Mouse (Mus musculus): ENCODE measurements around the gene Gm7879. TPM values are rescaled to one million over a fixed set of nuclear protein-coding genes. Genes with fewer than 3 reads are reported as not detected.

The Gm7879 gene
- polyA plus RNA-seq, 1 experiment from 2014 or later, result not detected

DNA sequence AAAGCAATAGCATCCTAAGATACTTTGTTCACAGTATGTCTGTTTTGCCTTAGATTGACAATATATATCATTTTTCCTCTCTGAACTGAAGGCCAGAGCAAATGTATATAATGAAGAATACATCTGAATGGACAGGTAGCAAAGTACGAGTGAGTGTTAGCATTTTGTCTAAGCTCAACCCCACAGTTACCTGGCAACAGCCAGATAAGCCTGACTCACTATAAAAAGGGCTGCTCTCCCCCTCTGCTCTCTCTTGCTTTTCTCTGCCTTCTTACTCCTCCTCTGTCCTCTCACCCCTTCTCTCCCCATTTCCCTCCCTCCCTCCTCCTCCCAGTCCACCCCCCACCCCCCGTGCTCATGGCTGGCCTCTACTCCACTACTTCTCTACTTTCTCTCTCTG, 20.3 kb downstream of the Gm7879 start:
- Histone ChIP-seq H3K27me3 (replicated peaks; ENCODE audit: control insufficient read depth, insufficient read depth, low read length) (no peaks in the 10 kb centered on the region), H3K9me3 (ENCODE audit: control insufficient read depth, low read length) (no peaks in the 10 kb centered on the region), H3K4me3 (ENCODE audit: low read length) (no peak overlapping the region), H3K36me3 (ENCODE audit: control insufficient read depth, insufficient read depth, low read length) (no peaks in the 10 kb centered on the region), H3K9ac (ENCODE audit: low read depth, low read length) (no peak overlapping the region), H3K4me1 (ENCODE audit: control insufficient read depth, insufficient read depth, low read length) (no peaks in the 10 kb centered on the region), H3K4me2 (ENCODE audit: low read depth, low read length) (no peak overlapping the region), H3K27ac (ENCODE audit: low read length) (no peak overlapping the region)
- WGBS, result 24% methylated on average over 2 of the region's 2 CpGs
- ATAC-seq, result peak; percentile 60

DNA sequence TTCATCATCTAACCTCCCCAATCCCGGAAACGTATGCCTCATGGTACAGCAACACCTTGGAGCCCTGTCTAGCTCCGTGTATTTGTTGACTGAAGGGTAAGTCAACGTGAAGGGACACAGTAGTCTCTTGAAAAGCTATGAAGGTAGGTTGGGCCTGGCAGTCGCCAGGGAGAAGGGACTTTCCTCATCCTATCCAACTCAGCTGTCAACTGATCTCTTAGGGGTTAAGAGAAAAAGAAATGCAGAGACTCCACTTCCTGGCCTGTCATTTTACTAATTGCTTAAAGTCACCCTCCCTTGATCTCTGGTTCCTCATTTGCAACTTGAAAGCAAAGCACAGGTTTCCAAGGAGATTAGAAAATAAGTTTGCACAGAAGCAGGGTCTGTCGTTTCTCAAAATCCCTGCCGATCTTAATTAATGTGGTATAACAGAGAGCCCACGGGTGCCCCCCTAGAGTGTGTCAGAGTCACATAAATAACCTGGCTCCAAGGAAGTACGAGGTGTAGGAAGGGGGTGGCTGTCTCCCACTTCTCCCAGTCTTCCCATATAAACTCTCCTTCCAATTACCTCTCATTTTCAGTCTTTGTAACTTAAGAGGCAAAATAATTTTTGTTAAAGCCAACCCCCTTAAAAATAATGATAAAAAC, 34.5 kb downstream of the Gm7879 start:
- WGBS, result 25% methylated on average over 9 of the region's 9 CpGs
- Histone ChIP-seq H3K9me3 (ENCODE audit: control insufficient read depth, low read length) (no peaks in the 10 kb centered on the region), H3K27ac (ENCODE audit: low read length) (peak overlapping the region; percentile 87), H3K36me3 (ENCODE audit: control insufficient read depth, insufficient read depth, low read length) (no peaks in the 10 kb centered on the region), H3K27me3 (replicated peaks; ENCODE audit: control insufficient read depth, insufficient read depth, low read length) (no peaks in the 10 kb centered on the region), H3K4me1 (ENCODE audit: control insufficient read depth, insufficient read depth, low read length) (peaks cover 11% of the 10 kb centered on the region; the same call in 1 of the 2 replicates), H3K4me3 (ENCODE audit: low read length) (no peak overlapping the region), H3K4me2 (ENCODE audit: low read depth, low read length) (peak overlapping the region; percentile 48), H3K9ac (ENCODE audit: low read depth, low read length) (no peak overlapping the region)
- ATAC-seq, result peak; percentile 24

DNA sequence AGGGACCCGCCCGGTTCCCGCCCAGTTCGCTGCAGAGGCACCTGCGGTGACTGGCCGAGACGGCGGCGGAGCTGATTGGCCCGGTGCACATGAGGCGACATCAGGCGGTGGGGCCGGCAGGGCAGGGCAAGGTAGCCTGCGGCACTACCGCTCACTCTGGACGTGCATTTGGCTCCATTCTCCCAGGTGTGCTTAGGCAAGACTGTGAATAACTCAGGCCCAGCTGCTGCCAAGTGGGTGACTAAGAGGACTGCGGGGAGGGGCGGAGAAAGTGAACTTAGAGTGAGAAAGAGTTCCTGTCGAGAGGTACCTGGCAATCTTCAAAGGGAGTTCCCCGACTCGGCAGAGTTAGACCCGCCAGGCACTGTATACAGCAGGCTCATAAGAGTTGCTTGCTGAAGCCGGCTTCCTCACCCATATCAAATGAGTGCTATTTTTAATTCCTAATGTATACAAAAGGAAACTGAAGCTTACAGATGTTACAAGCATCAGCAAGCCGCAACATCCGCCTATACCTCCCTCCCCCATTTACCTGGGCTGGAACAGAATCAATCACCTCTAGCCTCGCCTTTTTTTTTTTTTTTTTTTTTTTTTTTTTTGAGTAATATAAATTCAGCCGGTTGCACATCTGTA, 35.3 kb downstream of the Gm7879 start:
- WGBS, result under 1% methylated on average over 27 of the region's 27 CpGs
- Histone ChIP-seq H3K9me3 (ENCODE audit: control insufficient read depth, low read length) (no peaks in the 10 kb centered on the region), H3K4me3 (ENCODE audit: low read length) (peak overlapping the region; percentile 29), H3K4me2 (ENCODE audit: low read depth, low read length) (peak overlapping the region; percentile 48), H3K27ac (ENCODE audit: low read length) (peak overlapping the region; percentile 87), H3K4me1 (ENCODE audit: control insufficient read depth, insufficient read depth, low read length) (peaks cover 11% of the 10 kb centered on the region; the same call in 1 of the 2 replicates), H3K27me3 (replicated peaks; ENCODE audit: control insufficient read depth, insufficient read depth, low read length) (no peaks in the 10 kb centered on the region), H3K9ac (ENCODE audit: low read depth, low read length) (peak overlapping the region; percentile 50), H3K36me3 (ENCODE audit: control insufficient read depth, insufficient read depth, low read length) (no peaks in the 10 kb centered on the region)
- ATAC-seq, result peak; percentile 98

DNA sequence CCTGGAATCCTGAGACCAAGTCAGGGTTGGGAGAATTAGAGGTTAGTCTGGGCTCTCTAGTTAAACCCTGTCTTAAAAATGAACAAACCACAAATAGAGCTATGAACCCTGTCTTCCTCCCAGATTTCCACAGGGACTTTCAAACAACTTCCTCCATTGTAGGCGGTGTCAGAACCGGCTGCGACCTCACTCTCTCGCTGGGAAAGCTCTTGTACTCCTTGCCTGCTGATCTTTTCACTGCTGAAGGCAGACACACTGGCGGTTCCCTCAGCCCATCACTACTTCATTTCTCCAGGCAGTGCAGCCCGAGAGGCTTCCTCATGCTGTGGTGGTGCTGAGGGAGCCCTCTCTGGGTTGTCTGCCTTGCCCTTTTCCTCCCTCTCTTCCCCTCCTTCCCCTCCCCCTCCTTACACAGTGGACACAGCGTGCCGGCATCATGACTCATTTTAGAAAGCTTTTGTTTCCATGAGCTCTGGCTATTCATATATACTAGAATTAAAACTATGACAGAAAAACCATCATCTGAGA, 35.9 kb downstream of the Gm7879 start:
- no peaks in the 10 kb centered on the region for H3K9me3 ChIP-seq (ENCODE audit: control insufficient read depth, low read length)
- no peaks in the 10 kb centered on the region for H3K36me3 ChIP-seq (ENCODE audit: control insufficient read depth, insufficient read depth, low read length)
- H3K9ac ChIP-seq (ENCODE audit: low read depth, low read length), result peak overlapping the region; percentile 50
- peak; percentile 32 for ATAC-seq
- H3K27ac ChIP-seq (ENCODE audit: low read length), result peak overlapping the region; percentile 87
- H3K4me2 ChIP-seq (ENCODE audit: low read depth, low read length), result peak overlapping the region; percentile 48
- peak overlapping the region; percentile 29 for H3K4me3 ChIP-seq (ENCODE audit: low read length)
- H3K27me3 ChIP-seq (replicated peaks; ENCODE audit: control insufficient read depth, insufficient read depth, low read length), result no peaks in the 10 kb centered on the region
- WGBS, result 2% methylated on average over 8 of the region's 8 CpGs
- H3K4me1 ChIP-seq (ENCODE audit: control insufficient read depth, insufficient read depth, low read length), result peaks cover 11% of the 10 kb centered on the region; the same call in 1 of the 2 replicates

DNA sequence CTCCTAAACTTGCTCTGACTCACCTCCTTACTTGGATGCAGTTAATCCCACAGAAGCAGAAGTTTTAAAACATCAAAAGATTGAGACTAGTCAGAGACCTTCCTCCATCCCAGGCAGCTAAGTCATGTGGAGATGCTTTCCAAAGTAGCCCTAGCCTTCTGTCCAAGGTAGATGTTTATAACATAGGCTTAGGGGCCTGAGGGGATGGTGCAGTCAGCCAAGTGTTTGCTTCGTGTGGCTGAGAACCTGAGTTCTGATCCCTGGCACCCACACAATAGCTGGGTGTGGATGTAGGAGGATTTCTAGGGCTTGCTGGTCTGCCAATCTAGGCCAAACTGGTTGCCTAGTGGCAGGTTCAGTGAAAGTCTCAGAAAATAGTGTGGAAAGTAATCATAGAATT, 40.3 kb downstream of the Gm7879 start:
- WGBS, result 58% methylated on average over 1 of the region's 1 CpGs
- Histone ChIP-seq H3K4me1 (ENCODE audit: control insufficient read depth, insufficient read depth, low read length) (peaks cover 3% of the 10 kb centered on the region; the same call in 1 of the 2 replicates), H3K4me3 (ENCODE audit: low read length) (no peak overlapping the region), H3K27ac (ENCODE audit: low read length) (no peak overlapping the region), H3K9ac (ENCODE audit: low read depth, low read length) (no peak overlapping the region), H3K27me3 (replicated peaks; ENCODE audit: control insufficient read depth, insufficient read depth, low read length) (no peaks in the 10 kb centered on the region), H3K4me2 (ENCODE audit: low read depth, low read length) (no peak overlapping the region), H3K9me3 (ENCODE audit: control insufficient read depth, low read length) (no peaks in the 10 kb centered on the region), H3K36me3 (ENCODE audit: control insufficient read depth, insufficient read depth, low read length) (no peaks in the 10 kb centered on the region)
- ATAC-seq, result no peak

DNA sequence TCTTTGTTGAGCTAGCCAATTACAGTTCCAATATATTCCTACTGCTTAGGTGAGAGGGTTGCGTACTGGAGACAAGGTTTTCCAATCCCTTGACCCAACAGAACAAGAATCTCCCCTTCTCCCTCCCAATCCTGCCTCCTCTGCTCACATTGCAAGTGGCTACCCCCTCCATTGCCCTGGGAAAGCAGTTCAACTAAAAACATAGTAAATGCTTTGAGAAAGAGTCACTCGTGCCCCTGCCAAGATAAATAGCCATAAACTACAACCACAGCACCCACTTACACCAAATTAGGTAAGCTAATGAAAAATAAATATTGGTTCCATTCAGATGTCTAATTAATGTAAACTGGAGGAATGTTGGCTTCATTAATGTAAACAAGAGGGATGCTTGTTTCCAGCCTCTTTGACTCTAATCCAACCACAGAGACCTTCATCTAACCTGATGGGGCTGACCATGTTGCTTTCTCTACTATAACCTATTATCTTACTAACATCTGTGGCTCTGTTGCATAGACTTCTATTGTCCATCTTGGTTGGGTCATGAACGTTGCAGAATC, 47.0 kb downstream of the Gm7879 start:
- H3K36me3 ChIP-seq (ENCODE audit: control insufficient read depth, insufficient read depth, low read length), result no peaks in the 10 kb centered on the region
- no peak overlapping the region for H3K27ac ChIP-seq (ENCODE audit: low read length)
- no peak overlapping the region for H3K9ac ChIP-seq (ENCODE audit: low read depth, low read length)
- no peak overlapping the region for H3K4me3 ChIP-seq (ENCODE audit: low read length)
- no peak for ATAC-seq
- no peaks in the 10 kb centered on the region for H3K27me3 ChIP-seq (replicated peaks; ENCODE audit: control insufficient read depth, insufficient read depth, low read length)
- no peak overlapping the region for H3K4me2 ChIP-seq (ENCODE audit: low read depth, low read length)
- H3K4me1 ChIP-seq (ENCODE audit: control insufficient read depth, insufficient read depth, low read length), result no peaks in the 10 kb centered on the region
- no peaks in the 10 kb centered on the region for H3K9me3 ChIP-seq (ENCODE audit: control insufficient read depth, low read length)
- 81% methylated on average over 3 of the region's 3 CpGs for WGBS

DNA sequence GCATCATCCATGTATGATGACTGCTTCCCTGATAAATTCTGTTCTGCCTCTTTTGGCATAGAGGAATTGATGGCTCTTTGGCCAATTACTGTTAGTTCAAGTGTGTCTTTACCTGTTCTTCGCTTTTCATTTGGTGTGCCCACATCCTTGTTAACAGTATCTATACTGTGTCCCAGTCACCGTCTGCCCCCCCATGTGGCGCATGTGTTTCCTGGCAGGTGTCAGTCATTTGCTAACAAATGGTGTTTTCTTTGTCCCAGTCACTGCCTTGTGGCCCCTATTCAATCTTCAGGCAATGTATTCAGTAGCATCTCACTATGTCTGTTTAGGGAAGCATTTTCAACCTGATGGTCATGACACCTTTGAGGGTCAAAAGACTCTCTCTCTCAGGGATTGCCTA, 48.1 kb downstream of the Gm7879 start:
- H3K27me3 ChIP-seq (replicated peaks; ENCODE audit: control insufficient read depth, insufficient read depth, low read length), result no peaks in the 10 kb centered on the region
- H3K36me3 ChIP-seq (ENCODE audit: control insufficient read depth, insufficient read depth, low read length), result no peaks in the 10 kb centered on the region
- H3K4me3 ChIP-seq (ENCODE audit: low read length), result no peak overlapping the region
- no peaks in the 10 kb centered on the region for H3K4me1 ChIP-seq (ENCODE audit: control insufficient read depth, insufficient read depth, low read length)
- ATAC-seq, result no peak
- H3K9me3 ChIP-seq (ENCODE audit: control insufficient read depth, low read length), result no peaks in the 10 kb centered on the region
- no peak overlapping the region for H3K27ac ChIP-seq (ENCODE audit: low read length)
- no peak overlapping the region for H3K4me2 ChIP-seq (ENCODE audit: low read depth, low read length)
- 88% methylated on average over 3 of the region's 3 CpGs for WGBS
- H3K9ac ChIP-seq (ENCODE audit: low read depth, low read length), result no peak overlapping the region

Other genes with a start within 250 kb of the Gm7879 start
- gene Bst1, start 94.3 kb upstream of the Gm7879 start, polyA plus RNA-seq (2015; fragmentation: Nextera tagmentation; extraction: Ambion mirVana), result 1.1 and 2.9 TPM in 2 replicates
- 57.1 and 59.9 TPM in 2 replicates for gene Fbxl5, start 91.5 kb upstream of the Gm7879 start, polyA plus RNA-seq (2015; fragmentation: Nextera tagmentation; extraction: Ambion mirVana)
- gene Cd38, start 44.6 kb upstream of the Gm7879 start, polyA plus RNA-seq (2015; fragmentation: Nextera tagmentation; extraction: Ambion mirVana), result 12.6 and 14.4 TPM in 2 replicates
- 135 and 144 TPM in 2 replicates for gene Fgfbp1, start 68.6 kb downstream of the Gm7879 start, polyA plus RNA-seq (2015; fragmentation: Nextera tagmentation; extraction: Ambion mirVana)
- gene Prom1, start 188.9 kb downstream of the Gm7879 start, polyA plus RNA-seq (2015; fragmentation: Nextera tagmentation; extraction: Ambion mirVana), result 37.6 and 39.9 TPM in 2 replicates

Measured in intestine, embryonic 16.5 days (tissue).